Mouse (Mus musculus): ENCODE measurements at regions not wholly inside any gene's neighbourhood (a gene's known extent, or its start where the extent isn't known, plus 50 kb on each side); places are given as distances from the start of the nearest gene placed in this dataset.

GRCm38 (mm10) chr19:28171836-28172534 is 161.0 kb upstream of the Rfx3 start:
- H3K27me3 ChIP-seq = no peaks in the 10 kb centered on the region
- 77% methylated on average over 11 of the region's 11 CpGs for WGBS (ENCODE audit: insufficient replicate concordance)
- ATAC-seq (ENCODE audit: low read depth) (no peak), DNase-seq (no peak)
- no peak overlapping the region for H3K4me2 ChIP-seq
- no peak overlapping the region for H3K27ac ChIP-seq
- no peaks in the 10 kb centered on the region for H3K36me3 ChIP-seq
- no peaks in the 10 kb centered on the region for H3K4me1 ChIP-seq (replicated peaks)
- H3K9ac ChIP-seq = no peak overlapping the region
- no peaks in the 10 kb centered on the region for H3K9me3 ChIP-seq (replicated peaks)
- no peak overlapping the region for H3K4me3 ChIP-seq (replicated peaks)

DNA sequence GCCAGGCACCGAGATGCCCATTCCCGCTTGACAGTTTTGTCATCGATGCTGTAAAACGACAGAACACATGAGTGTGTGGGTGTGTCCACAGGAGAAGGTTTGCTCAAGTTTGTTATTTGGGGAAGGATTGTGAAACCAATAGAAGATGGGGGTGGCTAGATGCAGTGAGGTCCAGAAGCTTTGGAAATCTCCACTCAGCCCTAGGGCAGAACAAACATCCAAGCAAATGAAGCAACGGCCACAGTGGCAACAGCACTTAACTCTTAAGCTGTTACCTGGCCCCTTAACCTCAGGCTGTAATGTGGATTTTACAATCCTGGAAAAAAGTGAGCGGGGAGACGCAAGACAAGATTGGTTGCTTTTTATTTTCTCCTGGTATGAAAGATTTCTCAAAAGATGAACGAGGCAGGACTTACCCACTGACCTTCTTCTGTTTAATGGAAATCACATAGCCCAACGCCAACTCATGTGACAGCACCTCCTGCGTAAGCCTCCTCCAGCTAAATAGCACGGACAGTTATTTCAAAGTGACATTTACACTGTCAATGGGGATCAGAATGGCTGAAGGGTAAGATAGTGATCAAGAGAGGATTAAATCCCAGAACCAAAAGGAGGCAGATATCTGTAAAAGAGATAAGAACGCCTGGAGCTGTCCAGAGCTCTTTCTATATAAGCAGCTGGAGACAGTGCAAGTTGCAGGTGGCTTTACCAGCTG is 156.6 kb upstream of the Rfx3 start:
- no peak for ATAC-seq (ENCODE audit: low read depth)
- WGBS (ENCODE audit: insufficient replicate concordance) = 62% methylated on average over 12 of the region's 12 CpGs
- H3K4me1 ChIP-seq (replicated peaks) = no peaks in the 10 kb centered on the region
- H3K9ac ChIP-seq = no peak overlapping the region
- H3K27ac ChIP-seq = no peak overlapping the region
- H3K9me3 ChIP-seq (replicated peaks) = no peaks in the 10 kb centered on the region
- H3K4me2 ChIP-seq = no peak overlapping the region
- H3K27me3 ChIP-seq = no peaks in the 10 kb centered on the region
- no peak overlapping the region for H3K4me3 ChIP-seq (replicated peaks)
- H3K36me3 ChIP-seq = no peaks in the 10 kb centered on the region
- DNase-seq = no peak

- no peak overlapping the region for H3K4me3 ChIP-seq (replicated peaks)
- no peak overlapping the region for H3K4me2 ChIP-seq
- WGBS (ENCODE audit: insufficient replicate concordance) = 76% methylated on average over 7 of the region's 7 CpGs
- no peak overlapping the region for H3K27ac ChIP-seq
- ATAC-seq (ENCODE audit: low read depth) (no peak), DNase-seq (no peak)
- no peaks in the 10 kb centered on the region for H3K4me1 ChIP-seq (replicated peaks)
- H3K9me3 ChIP-seq (replicated peaks) = no peaks in the 10 kb centered on the region
- no peaks in the 10 kb centered on the region for H3K27me3 ChIP-seq
- H3K36me3 ChIP-seq = no peaks in the 10 kb centered on the region
- H3K9ac ChIP-seq = no peak overlapping the region
Measured at GRCm38 (mm10) chr19:28166626-28167025, 155.7 kb upstream of the Rfx3 start.

DNA sequence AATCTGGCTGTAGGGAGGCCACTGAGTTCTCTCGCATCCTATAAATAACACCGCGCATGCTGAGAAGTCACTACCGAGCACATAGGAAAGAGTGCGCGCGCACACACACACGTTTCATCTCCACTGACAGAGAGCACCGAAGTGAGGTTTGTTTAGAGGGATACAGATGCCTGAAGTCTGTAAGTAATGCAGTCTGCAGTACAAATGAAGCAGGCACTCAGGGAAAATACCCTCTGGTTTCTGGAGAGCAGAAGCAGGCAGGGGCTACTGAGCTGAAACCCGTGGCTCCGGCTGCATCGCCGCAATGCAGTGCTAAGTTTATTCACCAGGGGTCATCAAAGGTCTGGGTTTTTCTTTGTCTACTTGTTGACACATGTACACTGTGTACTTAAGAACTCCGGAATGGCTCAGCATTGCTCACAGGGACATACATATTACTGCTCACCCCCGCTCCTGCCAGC is 155.0 kb upstream of the Rfx3 start:
- H3K27me3 ChIP-seq = no peaks in the 10 kb centered on the region
- no peak overlapping the region for H3K4me3 ChIP-seq (replicated peaks)
- ATAC-seq (ENCODE audit: low read depth) = 0 out of 2 replicates have a peak, but pooled peaks have one; percentile 31
- DNase-seq = no peak
- H3K9ac ChIP-seq = no peak overlapping the region
- H3K36me3 ChIP-seq = no peaks in the 10 kb centered on the region
- H3K4me2 ChIP-seq = no peak overlapping the region
- H3K9me3 ChIP-seq (replicated peaks) = no peaks in the 10 kb centered on the region
- no peak overlapping the region for H3K27ac ChIP-seq
- 59% methylated on average over 15 of the region's 15 CpGs for WGBS (ENCODE audit: insufficient replicate concordance)
- H3K4me1 ChIP-seq (replicated peaks) = no peaks in the 10 kb centered on the region

GRCm38 (mm10) chr19:28163195-28163594 is 152.2 kb upstream of the Rfx3 start:
- DNase-seq (no peak), ATAC-seq (ENCODE audit: low read depth) (no peak)
- H3K27ac ChIP-seq = no peak overlapping the region
- H3K27me3 ChIP-seq = no peaks in the 10 kb centered on the region
- no peak overlapping the region for H3K9ac ChIP-seq
- no peaks in the 10 kb centered on the region for H3K4me1 ChIP-seq (replicated peaks)
- WGBS (ENCODE audit: insufficient replicate concordance) = 66% methylated on average over 6 of the region's 6 CpGs
- no peaks in the 10 kb centered on the region for H3K36me3 ChIP-seq
- H3K4me3 ChIP-seq (replicated peaks) = no peak overlapping the region
- H3K9me3 ChIP-seq (replicated peaks) = no peaks in the 10 kb centered on the region
- H3K4me2 ChIP-seq = no peak overlapping the region

DNA sequence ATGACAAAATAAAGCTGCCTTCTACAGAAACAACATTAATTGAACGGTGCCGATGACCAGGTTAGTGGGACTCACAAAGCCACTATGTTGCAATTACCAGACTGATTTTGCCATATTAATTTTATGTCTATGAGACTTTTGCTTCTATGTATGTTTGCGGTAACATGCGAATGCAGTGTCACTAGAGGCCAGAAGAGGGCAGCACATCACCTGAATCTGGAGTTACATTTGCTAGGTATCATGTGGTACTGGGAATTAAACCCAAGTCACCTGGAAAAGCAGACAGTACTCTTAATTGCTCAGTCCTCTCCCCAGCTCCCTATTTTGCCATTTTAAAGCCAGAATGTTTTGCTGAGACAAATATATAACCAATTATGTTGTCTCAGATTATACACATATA is 149.6 kb upstream of the Rfx3 start:
- Histone ChIP-seq H3K9me3 (replicated peaks) (no peaks in the 10 kb centered on the region), H3K4me1 (replicated peaks) (no peaks in the 10 kb centered on the region), H3K27ac (no peak overlapping the region), H3K36me3 (no peaks in the 10 kb centered on the region), H3K9ac (no peak overlapping the region), H3K4me3 (replicated peaks) (no peak overlapping the region), H3K27me3 (no peaks in the 10 kb centered on the region), H3K4me2 (no peak overlapping the region)
- 57% methylated on average over 4 of the region's 4 CpGs for WGBS (ENCODE audit: insufficient replicate concordance)
- DNase-seq (no peak), ATAC-seq (ENCODE audit: low read depth) (no peak)

GRCm38 (mm10) chr19:28157196-28157595 is 146.2 kb upstream of the Rfx3 start:
- H3K9me3 ChIP-seq (replicated peaks) = no peaks in the 10 kb centered on the region
- no peak for ATAC-seq (ENCODE audit: low read depth)
- no peaks in the 10 kb centered on the region for H3K27me3 ChIP-seq
- no peak overlapping the region for H3K27ac ChIP-seq
- no peaks in the 10 kb centered on the region for H3K4me1 ChIP-seq (replicated peaks)
- H3K4me2 ChIP-seq = no peak overlapping the region
- no peak overlapping the region for H3K9ac ChIP-seq
- no peak for DNase-seq
- no peak overlapping the region for H3K4me3 ChIP-seq (replicated peaks)
- H3K36me3 ChIP-seq = no peaks in the 10 kb centered on the region
- WGBS (ENCODE audit: insufficient replicate concordance) = 60% methylated on average over 3 of the region's 3 CpGs

GRCm38 (mm10) chr19:28137581-28137980 is 126.6 kb upstream of the Rfx3 start:
- no peaks in the 10 kb centered on the region for H3K9me3 ChIP-seq (replicated peaks)
- 66% methylated on average over 10 of the region's 10 CpGs for WGBS (ENCODE audit: insufficient replicate concordance)

GRCm38 (mm10) chr19:28134806-28135205 is 123.8 kb upstream of the Rfx3 start:
- DNase-seq (no peak), ATAC-seq (ENCODE audit: low read depth) (no peak)
- no peaks in the 10 kb centered on the region for H3K4me1 ChIP-seq (replicated peaks)
- WGBS (ENCODE audit: insufficient replicate concordance) = 13% methylated on average over 1 of the region's 1 CpGs
- H3K36me3 ChIP-seq = no peaks in the 10 kb centered on the region
- no peak overlapping the region for H3K4me2 ChIP-seq
- no peak overlapping the region for H3K9ac ChIP-seq
- H3K27ac ChIP-seq = no peak overlapping the region
- H3K27me3 ChIP-seq = no peaks in the 10 kb centered on the region
- no peak overlapping the region for H3K4me3 ChIP-seq (replicated peaks)
- no peaks in the 10 kb centered on the region for H3K9me3 ChIP-seq (replicated peaks)

More at GRCm38 (mm10) chr19:28137581-28137980, 126.6 kb upstream of the Rfx3 start:
- H3K4me2 ChIP-seq = no peak overlapping the region
- H3K36me3 ChIP-seq = no peaks in the 10 kb centered on the region
- no peaks in the 10 kb centered on the region for H3K27me3 ChIP-seq
- no peak overlapping the region for H3K4me3 ChIP-seq (replicated peaks)
- H3K27ac ChIP-seq = no peak overlapping the region
- H3K9ac ChIP-seq = no peak overlapping the region
- H3K4me1 ChIP-seq (replicated peaks) = no peaks in the 10 kb centered on the region
- ATAC-seq (ENCODE audit: low read depth) (no peak), DNase-seq (no peak)

- Histone ChIP-seq H3K27me3 (no peaks in the 10 kb centered on the region), H3K36me3 (no peaks in the 10 kb centered on the region), H3K4me2 (no peak overlapping the region), H3K9ac (no peak overlapping the region), H3K9me3 (replicated peaks) (no peaks in the 10 kb centered on the region), H3K4me1 (replicated peaks) (no peaks in the 10 kb centered on the region), H3K27ac (no peak overlapping the region), H3K4me3 (replicated peaks) (no peak overlapping the region)
- ATAC-seq (ENCODE audit: low read depth) (no peak), DNase-seq (no peak)
- 62% methylated on average over 10 of the region's 10 CpGs for WGBS (ENCODE audit: insufficient replicate concordance)
Measured at GRCm38 (mm10) chr19:28111263-28112180, 100.6 kb upstream of the Rfx3 start.

GRCm38 (mm10) chr19:28095620-28096019 is 84.7 kb upstream of the Rfx3 start:
- Histone ChIP-seq H3K9me3 (replicated peaks) (no peaks in the 10 kb centered on the region), H3K27me3 (no peaks in the 10 kb centered on the region), H3K4me1 (replicated peaks) (no peaks in the 10 kb centered on the region), H3K36me3 (no peaks in the 10 kb centered on the region), H3K4me2 (no peak overlapping the region), H3K9ac (no peak overlapping the region), H3K27ac (no peak overlapping the region), H3K4me3 (replicated peaks) (no peak overlapping the region)
- WGBS (ENCODE audit: insufficient replicate concordance) = 17% methylated on average over 9 of the region's 9 CpGs
- DNase-seq (no peak), ATAC-seq (ENCODE audit: low read depth) (no peak)

All from liver, embryonic 13.5 days (tissue).